Mouse (Mus musculus): ENCODE results near the gene Rpp30. TPM values are rescaled to one million over a fixed set of nuclear protein-coding genes. Genes with fewer than 3 reads are reported as not detected.

The Rpp30 gene
- polyA plus RNA-seq (2012; rRNA removed): 29.1 and 34.6 TPM in 2 replicates

GRCm38 (mm10) chr19:36083262-36084225 lies at the start of gene Rpp30:
TSS of gene Rpp30 (plus strand) at chr19:36083716.
- TF ChIP-seq CTCF (IDR thresholded peaks at IDR 0.05; ENCODE audit: borderline replicate concordance, extremely low read depth, insufficient read depth, insufficient read length) (no peak), POLR2A (IDR thresholded peaks at IDR 0.05; ENCODE audit: borderline replicate concordance, extremely low read depth, insufficient read depth, insufficient read length, poor library complexity, severe bottlenecking) (peak; percentile 53; the same call in 1 of the 2 replicates)
- peak; percentile 98 for DNase-seq (ENCODE audit: low read depth)

GRCm38 (mm10) chr19:36046046-36046445 lies 37.5 kb upstream of the Rpp30 start:
- TF ChIP-seq CTCF (IDR thresholded peaks at IDR 0.05; ENCODE audit: borderline replicate concordance, extremely low read depth, insufficient read depth, insufficient read length): no peak
- no peak for TF ChIP-seq POLR2A (IDR thresholded peaks at IDR 0.05; ENCODE audit: borderline replicate concordance, extremely low read depth, insufficient read depth, insufficient read length, poor library complexity, severe bottlenecking)
- no peak for DNase-seq (ENCODE audit: low read depth)

- TF ChIP-seq POLR2A (IDR thresholded peaks at IDR 0.05; ENCODE audit: borderline replicate concordance, extremely low read depth, insufficient read depth, insufficient read length, poor library complexity, severe bottlenecking): no peak
- TF ChIP-seq CTCF (IDR thresholded peaks at IDR 0.05; ENCODE audit: borderline replicate concordance, extremely low read depth, insufficient read depth, insufficient read length): no peak
- peak; percentile 25 for DNase-seq (ENCODE audit: low read depth)
These were observed 26.9 kb upstream of the Rpp30 start for GRCm38 (mm10) chr19:36056502-36057221.

- DNase-seq (ENCODE audit: low read depth): peak; percentile 62
- no peak for TF ChIP-seq POLR2A (IDR thresholded peaks at IDR 0.05; ENCODE audit: borderline replicate concordance, extremely low read depth, insufficient read depth, insufficient read length, poor library complexity, severe bottlenecking)
- peak; percentile 53; the same call in 1 of the 2 replicates for TF ChIP-seq CTCF (IDR thresholded peaks at IDR 0.05; ENCODE audit: borderline replicate concordance, extremely low read depth, insufficient read depth, insufficient read length)
These were observed 26.2 kb upstream of the Rpp30 start, which contains the start of gene Htr7 for GRCm38 (mm10) chr19:36057231-36057811. TSS of gene Htr7 (minus strand) at chr19:36057507.

- DNase-seq (ENCODE audit: low read depth): peak; percentile 29
These were observed 20.6 kb upstream of the Rpp30 start for GRCm38 (mm10) chr19:36062801-36063529.

GRCm38 (mm10) chr19:36082606-36083261 lies 782 bp upstream of the Rpp30 start:
- TF ChIP-seq POLR2A (IDR thresholded peaks at IDR 0.05; ENCODE audit: borderline replicate concordance, extremely low read depth, insufficient read depth, insufficient read length, poor library complexity, severe bottlenecking): no peak
- peak; percentile 73; the same call in 1 of the 2 replicates for TF ChIP-seq CTCF (IDR thresholded peaks at IDR 0.05; ENCODE audit: borderline replicate concordance, extremely low read depth, insufficient read depth, insufficient read length)
- peak; percentile 90 for DNase-seq (ENCODE audit: low read depth)

More at GRCm38 (mm10) chr19:36062801-36063529, 20.6 kb upstream of the Rpp30 start:
- TF ChIP-seq CTCF (IDR thresholded peaks at IDR 0.05; ENCODE audit: borderline replicate concordance, extremely low read depth, insufficient read depth, insufficient read length): no peak
- TF ChIP-seq POLR2A (IDR thresholded peaks at IDR 0.05; ENCODE audit: borderline replicate concordance, extremely low read depth, insufficient read depth, insufficient read length, poor library complexity, severe bottlenecking): no peak

- TF ChIP-seq POLR2A (IDR thresholded peaks at IDR 0.05; ENCODE audit: borderline replicate concordance, extremely low read depth, insufficient read depth, insufficient read length, poor library complexity, severe bottlenecking): no peak
- peak; percentile 50; the same call in 1 of the 2 replicates for TF ChIP-seq CTCF (IDR thresholded peaks at IDR 0.05; ENCODE audit: borderline replicate concordance, extremely low read depth, insufficient read depth, insufficient read length)
- DNase-seq (ENCODE audit: low read depth): peak; percentile 63
These were observed 7.3 kb downstream of the Rpp30 start for GRCm38 (mm10) chr19:36090781-36091180.

- no peak for TF ChIP-seq POLR2A (IDR thresholded peaks at IDR 0.05; ENCODE audit: borderline replicate concordance, extremely low read depth, insufficient read depth, insufficient read length, poor library complexity, severe bottlenecking)
- no peak for TF ChIP-seq CTCF (IDR thresholded peaks at IDR 0.05; ENCODE audit: borderline replicate concordance, extremely low read depth, insufficient read depth, insufficient read length)
These were observed 13.7 kb downstream of the Rpp30 start for GRCm38 (mm10) chr19:36097194-36097593.

GRCm38 (mm10) chr19:36098265-36098664 lies 14.7 kb downstream of the Rpp30 start:
- DNase-seq (ENCODE audit: low read depth): peak; percentile 18
- TF ChIP-seq CTCF (IDR thresholded peaks at IDR 0.05; ENCODE audit: borderline replicate concordance, extremely low read depth, insufficient read depth, insufficient read length) (no peak), POLR2A (IDR thresholded peaks at IDR 0.05; ENCODE audit: borderline replicate concordance, extremely low read depth, insufficient read depth, insufficient read length, poor library complexity, severe bottlenecking) (no peak)

More at GRCm38 (mm10) chr19:36097194-36097593, 13.7 kb downstream of the Rpp30 start:
- DNase-seq (ENCODE audit: low read depth): no peak

GRCm38 (mm10) chr19:36098916-36099315 lies 15.4 kb downstream of the Rpp30 start:
- DNase-seq (ENCODE audit: low read depth): no peak
- TF ChIP-seq POLR2A (IDR thresholded peaks at IDR 0.05; ENCODE audit: borderline replicate concordance, extremely low read depth, insufficient read depth, insufficient read length, poor library complexity, severe bottlenecking): no peak
- TF ChIP-seq CTCF (IDR thresholded peaks at IDR 0.05; ENCODE audit: borderline replicate concordance, extremely low read depth, insufficient read depth, insufficient read length): no peak

All from brain, embryonic 14.5 days (tissue).